Mouse (Mus musculus): Measurements from ENCODE around the gene Myo1h.

DNA sequence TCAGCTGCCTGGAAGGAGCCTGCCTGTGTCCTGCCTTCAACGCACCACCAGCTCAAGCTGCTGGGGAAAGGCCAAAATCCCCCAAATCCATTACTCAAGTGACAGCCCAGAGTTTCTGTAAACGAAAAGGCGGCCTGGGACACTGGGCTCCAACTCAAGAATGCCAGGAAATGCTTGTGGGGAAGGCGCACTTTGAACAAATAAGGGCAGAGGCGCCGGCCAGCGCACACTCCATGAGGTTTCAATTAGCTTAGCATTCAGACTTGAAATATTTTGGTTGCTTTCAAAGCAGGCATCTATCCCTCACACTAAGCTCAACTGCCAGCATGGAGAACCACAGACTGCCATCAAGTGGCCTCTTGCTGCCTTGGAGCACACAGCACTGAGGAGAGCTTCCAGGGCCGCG lies 81.4 kb downstream of the Myo1h start:
- peak; percentile 64 for TF ChIP-seq CTCF (IDR thresholded peaks at IDR 0.05; ENCODE audit: low read depth)
- TF ChIP-seq EP300 (optimal IDR thresholded peaks at IDR 0.05), result peak; percentile 71
